Comparison of ENCODE assay signal across 8 mouse cellular contexts in genomic region chr5:21786258-21787185, GRCm38 (mm10). TPM values are rescaled to one million over a fixed set of nuclear protein-coding genes. Genes with fewer than 3 reads are reported as not detected.
DNase-seq lines count a peak whose midpoint lies in the region; ATAC-seq lines count a peak whose summit lies in the region.

No protein-coding gene starts in this region.

- ATAC-seq in megakaryocyte progenitor cell, adult 5-6 weeks (replicated peaks; ENCODE audit: poor library complexity), result peak; percentile 88

- peak; percentile 92 for DNase-seq in adipocyte (ENCODE audit: low spot score)
- peak; percentile 93 for DNase-seq in embryo, embryonic 10 days (ENCODE audit: low spot score)
- peak; percentile 90 for DNase-seq in gastrocnemius, postnatal 10 days
- DNase-seq in induced T-regulatory cell, adult 2 months (ENCODE audit: low read depth), result peak; percentile 97
- peak; percentile 58 to 93 for DNase-seq in left cerebral cortex, adult 9 months (ENCODE audit: low spot score in 2 of 2)
- DNase-seq in right cerebral cortex, postnatal 14 days, result peak; percentile 92
- peak; percentile 93 to 94 for DNase-seq in urinary bladder, postnatal 36 days (ENCODE audit: low spot score in 2 of 2)

RNA-seq across cellular contexts. Expression of gene Psmc2, which starts 1.4 kb away (rescaled TPM):
- 100 to 1,000 TPM; 112 to 114 TPM for total RNA-seq in gastrocnemius, postnatal 10 days (2021)
- 106 and 112 TPM in 2 replicates for total RNA-seq in megakaryocyte progenitor cell, adult 5-6 weeks (2015)
- total RNA-seq in megakaryocyte progenitor cell, adult 5-6 weeks (2017), result 102 and 105 TPM in 2 replicates

RNA-seq across cellular contexts. Expression of gene Dnajc2, which starts 1.5 kb away (rescaled TPM):
- 10 to 100 TPM; 16.1 to 17.5 TPM for total RNA-seq in gastrocnemius, postnatal 10 days (2021)
- total RNA-seq in megakaryocyte progenitor cell, adult 5-6 weeks (2015), result 143 and 148 TPM in 2 replicates
- total RNA-seq in megakaryocyte progenitor cell, adult 5-6 weeks (2017), result 185 and 221 TPM in 2 replicates

RNA-seq across cellular contexts. Expression of gene Pmpcb, which starts 49.6 kb away (rescaled TPM):
- 100 to 1,000 TPM; 131 to 143 TPM for total RNA-seq in gastrocnemius, postnatal 10 days (2021)
- 92.4 and 109 TPM in 2 replicates for total RNA-seq in megakaryocyte progenitor cell, adult 5-6 weeks (2015)
- 96.1 and 115 TPM in 2 replicates for total RNA-seq in megakaryocyte progenitor cell, adult 5-6 weeks (2017)

Comparison
In these comparisons a context has a peak if more than half of its experiments do, and no peak if none do; other contexts are left out.
1. Peak in every context shown above with its lines: DNase-seq and ATAC-seq.
2. RNA of gene Dnajc2, which starts 1.5 kb away (total RNA-seq): 143 to 221 TPM in megakaryocyte progenitor cell, adult 5-6 weeks; 16.1 to 17.5 TPM in gastrocnemius, postnatal 10 days; every median in the first group is over 4 times any median in the second.